Mouse (Mus musculus) thymus, postnatal 36 days (tissue): ENCODE measurements around the gene Ccdc12.

Experiments used
- DNase-seq, 2 experiments: peaks; one replicate each; pipeline ENCODE4 v3.0.0; 2022; ENCODE audit warnings: mixed read lengths in 2 of 2

Ccdc12 gene

DNA sequence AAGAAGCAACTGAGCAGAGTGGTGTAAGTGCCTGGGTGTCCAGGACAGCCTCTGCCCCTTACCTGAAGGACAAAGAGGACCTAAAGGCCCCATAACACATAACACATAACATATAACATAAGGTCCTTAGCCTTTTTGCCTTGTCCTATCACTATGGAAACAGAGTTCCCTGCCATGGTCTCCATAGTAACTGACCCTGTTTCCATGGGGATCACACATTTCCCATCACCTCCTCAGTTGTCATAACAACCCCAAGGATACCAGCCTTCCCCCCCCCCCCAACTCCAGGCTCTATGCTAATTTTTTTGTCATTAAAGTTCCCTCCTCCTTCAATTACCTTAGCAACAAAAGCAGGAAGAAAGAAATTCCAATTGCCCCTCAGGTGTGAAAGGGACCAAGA is 6.5 kb upstream of the Ccdc12 start:
- DNase-seq = no peak

DNA sequence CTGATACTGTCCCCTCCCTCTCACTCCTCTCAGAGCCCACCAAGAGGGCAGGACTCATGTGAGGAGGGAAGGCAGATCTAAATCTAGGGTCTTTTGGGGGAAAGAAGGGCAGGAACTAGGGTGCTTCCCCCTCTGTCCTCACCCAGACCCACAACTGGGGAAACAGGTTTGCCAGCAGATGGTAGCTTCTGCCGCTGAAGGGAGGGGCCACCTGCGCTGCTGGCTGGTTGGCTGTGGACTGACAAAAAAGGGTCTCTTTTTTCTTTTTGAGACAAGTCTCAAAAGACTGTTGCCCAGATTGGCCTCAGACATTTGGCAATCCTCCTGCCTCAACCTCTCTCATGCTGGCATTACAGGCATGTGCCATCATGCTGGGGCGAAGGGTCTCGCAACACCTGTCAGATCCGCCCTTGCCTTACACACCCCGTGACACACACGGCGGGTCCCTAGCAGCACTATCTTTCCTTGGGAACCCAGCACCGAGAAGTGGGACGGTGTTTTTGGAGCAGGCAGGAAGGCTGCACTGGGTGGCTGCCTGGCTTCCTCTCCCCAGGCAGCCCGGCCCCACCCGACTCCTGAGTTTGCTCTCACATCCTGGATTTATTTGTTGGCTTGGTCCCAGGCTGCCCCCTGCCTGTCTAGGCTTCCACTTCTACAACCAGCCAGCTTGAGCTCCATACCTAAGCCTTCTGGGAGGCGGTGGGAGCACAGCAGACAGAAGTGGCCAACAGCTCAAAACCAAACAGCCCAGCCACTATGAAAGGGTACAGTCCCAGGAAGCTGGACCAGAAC is 4.2 kb upstream of the Ccdc12 start:
- peak; percentile 66 to 78 for DNase-seq

DNA sequence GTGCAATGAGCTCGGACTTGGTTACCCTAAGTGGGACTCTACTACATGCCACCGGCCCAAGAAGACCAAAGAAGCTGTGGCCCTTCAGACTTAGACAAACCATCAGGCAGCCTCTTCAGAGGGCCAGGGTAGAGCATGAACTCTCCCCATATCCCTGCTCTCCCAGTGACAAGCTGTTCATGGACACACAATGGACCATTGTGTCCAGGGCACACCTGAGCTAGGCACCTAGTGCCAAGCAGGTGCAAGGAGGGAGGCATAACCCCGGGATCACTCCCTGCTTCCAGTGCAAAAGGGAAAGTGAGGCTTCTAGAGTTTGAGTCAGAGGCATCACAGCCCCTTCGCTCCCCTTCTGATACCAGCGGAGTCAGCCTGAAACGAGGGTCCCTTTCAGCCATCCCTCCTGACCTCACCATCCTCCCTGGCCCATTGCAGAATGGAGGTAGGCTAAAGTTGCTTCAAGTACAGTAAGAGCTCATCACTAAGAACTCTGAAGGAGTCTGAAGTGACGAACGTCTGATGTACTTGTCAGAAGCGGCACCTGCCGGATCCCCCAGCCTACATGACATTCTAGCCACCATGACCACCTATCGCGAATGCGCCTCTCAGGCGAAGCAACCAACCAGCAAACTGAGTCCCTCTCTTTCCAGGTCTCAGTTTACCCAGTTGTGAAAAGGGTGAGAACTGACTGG is 3.2 kb upstream of the Ccdc12 start:
- no peak for DNase-seq

DNA sequence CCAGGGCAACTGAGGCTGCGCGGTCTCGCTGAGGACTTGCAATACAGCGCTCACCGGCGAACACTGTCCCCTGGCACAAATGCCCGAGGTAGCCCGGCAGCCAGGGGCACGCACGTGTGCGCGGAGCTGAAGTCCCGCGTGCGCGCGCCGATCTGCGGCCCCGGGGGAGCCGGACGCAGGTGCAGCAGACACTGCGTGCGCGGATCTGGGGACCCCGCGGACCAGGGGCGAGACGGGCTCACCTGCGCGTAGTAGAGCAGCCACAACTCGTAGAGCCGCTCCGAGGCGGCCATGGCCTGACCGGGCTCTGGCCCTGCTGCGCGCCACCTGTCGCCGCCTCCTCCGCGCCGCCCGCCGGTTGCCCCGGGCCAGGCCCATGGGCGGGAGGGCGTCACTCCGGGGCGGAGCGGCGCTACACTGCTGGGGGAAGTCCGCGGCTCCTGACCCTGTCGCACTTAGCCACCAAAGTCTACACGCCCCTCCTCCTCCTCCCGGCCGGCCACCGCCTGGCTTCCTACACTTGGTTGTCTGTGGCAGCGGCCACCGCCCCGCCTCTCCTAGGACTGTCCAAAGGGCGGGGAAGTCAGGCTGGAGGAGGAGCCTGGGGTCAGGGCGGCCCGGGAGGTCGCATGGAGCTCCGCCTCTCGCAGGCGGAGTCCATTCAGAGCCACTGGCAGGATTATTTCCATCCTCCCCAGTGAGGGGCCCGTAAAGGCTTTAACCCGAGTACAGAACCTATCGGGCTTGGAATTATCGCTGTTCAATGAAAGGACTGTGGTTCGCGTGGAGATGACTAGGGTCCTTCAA is 2.4 kb upstream of the Ccdc12 start, which contains the start of gene Nbeal2:
TSS of gene Nbeal2 (minus strand) at position 507 of the 807 bp plus-strand sequence.
- peak; percentile 83 to 88 for DNase-seq

DNA sequence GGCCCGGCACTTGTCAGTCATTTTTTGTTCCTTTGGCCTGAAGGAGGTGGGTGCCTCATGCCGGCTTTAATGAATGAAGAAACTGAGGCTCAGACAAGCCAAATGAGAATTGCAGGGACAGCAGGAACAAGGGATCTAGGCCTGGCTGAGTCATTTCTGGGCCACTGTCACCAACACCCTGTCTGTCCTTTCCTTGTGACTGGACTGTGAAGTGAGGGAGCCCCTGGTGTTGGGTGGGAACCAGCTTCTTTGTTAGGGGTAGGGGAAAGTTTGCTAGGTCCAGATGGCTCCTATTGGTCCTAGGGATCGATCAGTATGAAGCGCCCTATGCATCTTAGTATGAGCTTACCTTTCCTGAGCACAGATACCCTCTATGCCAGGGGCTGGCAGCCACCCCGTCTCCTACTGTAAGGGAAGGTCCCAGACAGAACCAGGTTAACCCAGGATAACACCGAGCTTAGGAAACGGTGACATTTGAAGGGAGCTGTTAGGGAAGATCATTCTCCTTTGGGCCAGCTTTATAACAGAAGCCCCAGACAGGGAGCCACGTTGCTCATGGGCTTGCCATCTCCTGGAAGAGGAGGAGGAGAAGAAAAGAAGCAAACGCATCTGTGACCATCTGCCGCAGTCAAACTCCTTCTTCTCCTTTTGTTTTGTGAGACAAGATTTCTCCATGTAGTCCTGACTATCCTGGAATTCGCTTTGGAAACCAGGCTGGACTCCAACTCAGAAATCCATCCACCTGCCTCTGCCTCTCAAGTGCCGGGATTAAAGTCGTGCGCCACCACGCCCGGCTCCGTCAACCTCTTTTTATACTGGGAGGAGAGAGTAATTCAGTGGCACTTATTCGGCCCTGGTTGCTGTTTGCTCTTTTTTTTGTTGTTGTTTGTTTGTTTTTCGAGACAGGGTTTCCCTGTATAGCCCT is 1.3 kb upstream of the Ccdc12 start:
- no peak for DNase-seq

DNA sequence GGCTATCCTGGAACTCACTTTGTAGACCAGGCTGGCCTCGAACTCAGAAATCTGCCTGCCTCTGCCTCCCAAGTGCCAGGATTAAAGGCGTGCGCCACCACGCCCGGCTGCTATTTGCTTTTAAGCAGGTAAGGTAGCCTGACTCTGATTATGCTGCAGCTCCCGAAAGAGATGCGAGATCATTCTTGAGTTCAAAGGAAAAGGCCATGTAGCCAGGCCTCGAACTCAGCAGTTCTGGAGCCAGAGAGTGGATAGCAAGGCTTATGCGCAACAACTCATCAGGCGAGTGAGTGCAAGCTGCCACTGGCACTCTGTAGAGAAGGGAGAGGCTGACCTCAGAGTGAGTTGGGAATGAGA is 674 bp upstream of the Ccdc12 start:
- no peak for DNase-seq

DNA sequence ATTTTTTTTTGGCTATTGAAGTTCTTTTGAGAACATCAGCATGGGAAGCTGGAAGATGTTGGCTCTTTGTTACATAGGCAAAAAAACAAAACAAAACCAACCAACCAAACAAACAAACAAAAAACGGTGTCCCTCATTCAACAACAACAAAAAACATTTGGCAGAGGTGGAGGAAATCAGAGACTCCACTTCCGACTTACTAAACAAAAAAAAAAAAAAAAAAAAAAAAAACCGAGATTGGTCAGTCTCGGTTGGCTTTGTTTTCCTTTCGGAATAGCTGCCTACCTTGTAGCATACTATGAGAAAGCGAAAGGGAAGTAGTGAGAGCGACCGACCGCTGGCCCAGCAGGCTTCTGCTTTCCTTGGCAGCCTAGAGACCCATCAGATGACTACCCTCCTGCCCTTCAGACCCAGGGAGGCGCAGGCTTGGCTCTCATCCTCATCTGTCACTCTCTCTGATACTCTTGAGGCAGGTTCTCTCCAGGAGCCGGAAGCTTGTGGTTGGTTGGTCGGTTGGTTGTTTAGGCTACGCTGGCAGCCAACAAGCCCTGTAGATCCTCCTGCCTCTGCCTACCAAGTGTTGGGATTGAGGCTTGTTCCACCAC is 1.3 kb downstream of the Ccdc12 start:
- DNase-seq = no peak

DNA sequence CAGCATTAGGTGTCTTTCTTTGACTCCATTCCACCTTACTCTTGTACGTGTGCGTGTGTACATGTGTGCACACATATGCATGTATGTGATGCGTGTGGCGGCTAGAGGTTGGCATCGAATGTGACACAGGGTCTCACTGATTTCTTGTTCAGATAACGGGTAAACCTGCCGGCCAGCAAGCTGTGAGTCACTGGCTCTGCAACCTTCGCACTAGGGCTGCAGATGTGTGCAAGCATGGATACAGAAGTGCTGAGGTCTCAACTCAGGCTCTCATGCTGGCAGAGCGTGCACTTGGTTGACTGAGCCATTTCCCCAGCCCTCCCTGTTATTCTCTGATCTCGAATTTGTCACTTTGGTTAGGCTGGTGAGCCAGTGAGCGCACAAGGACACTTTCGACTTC is 3.2 kb downstream of the Ccdc12 start:
- DNase-seq = no peak

DNA sequence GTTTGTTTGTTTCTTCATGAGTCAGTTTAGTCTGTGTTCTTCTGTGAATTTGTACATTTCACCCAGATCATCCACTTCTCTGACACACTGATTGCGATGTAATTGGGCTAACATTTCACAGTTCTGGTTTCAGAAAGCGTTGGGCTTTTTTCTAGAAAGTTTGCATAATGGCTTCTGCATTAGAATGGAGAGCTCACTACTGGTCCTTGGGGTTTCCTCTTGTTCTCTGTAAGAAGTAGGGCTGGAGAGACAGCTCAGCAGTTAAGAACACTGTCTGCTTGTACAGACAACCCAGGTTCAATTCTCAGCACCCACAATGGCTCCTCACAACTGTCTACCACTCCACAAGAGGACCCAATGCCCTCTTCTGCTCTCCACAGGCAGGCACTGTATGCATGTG is 3.9 kb downstream of the Ccdc12 start:
- no peak for DNase-seq

DNA sequence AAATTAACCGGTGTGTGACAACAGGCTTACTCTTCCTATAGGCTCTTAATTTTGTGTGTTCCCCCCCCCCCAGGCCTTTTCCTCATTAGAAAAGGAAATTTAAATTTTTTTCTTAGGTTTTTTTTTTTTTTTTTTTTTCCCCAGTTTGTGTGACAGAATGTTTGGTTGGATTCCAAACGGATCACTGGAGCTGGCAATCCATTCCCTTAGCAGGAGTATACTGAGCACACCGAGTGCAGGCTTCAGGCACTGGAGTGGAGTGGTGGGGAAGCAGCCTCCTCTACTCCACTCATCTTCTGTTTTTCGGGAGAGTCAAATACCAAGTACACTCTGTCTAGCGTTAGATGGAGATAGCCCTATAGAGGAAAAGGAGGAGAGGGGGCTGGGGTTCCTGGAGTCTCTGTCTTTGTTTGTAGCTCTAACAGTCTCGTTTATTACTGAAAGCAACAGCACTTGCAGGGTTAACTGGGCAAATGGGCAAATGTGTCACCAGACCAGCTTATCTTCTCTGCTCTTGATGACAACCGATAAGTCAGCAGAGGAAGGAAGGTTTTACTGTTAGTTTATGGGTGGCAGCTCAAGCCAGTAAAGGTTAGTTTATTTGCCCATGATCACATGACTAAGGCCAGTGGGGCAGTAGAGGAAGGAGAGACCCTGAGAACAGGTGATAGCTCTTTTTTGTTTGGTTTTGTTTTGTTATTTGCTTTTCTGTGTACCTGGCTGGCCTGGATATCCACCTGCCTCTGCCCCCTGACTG is 4.7 kb downstream of the Ccdc12 start:
- no peak for DNase-seq

DNA sequence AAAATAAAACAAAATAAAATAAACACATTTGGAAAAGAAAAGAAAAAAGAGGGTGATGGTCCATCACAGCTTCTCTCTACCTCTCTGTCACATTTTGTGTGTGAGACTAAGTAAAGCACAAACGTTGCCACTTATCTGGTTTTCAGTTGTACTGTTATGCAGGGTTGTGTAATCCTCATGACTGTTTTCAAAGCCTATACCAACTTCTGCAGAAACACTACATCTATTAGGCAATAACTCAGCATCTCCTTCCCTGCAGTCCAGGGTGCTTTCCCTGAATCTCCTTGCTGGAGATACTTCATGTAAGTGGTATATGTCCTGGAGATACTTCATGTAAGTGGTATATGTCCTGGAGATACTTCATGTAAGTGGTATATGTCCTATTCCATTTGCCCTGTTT is 6.5 kb downstream of the Ccdc12 start:
- DNase-seq = no peak

DNA sequence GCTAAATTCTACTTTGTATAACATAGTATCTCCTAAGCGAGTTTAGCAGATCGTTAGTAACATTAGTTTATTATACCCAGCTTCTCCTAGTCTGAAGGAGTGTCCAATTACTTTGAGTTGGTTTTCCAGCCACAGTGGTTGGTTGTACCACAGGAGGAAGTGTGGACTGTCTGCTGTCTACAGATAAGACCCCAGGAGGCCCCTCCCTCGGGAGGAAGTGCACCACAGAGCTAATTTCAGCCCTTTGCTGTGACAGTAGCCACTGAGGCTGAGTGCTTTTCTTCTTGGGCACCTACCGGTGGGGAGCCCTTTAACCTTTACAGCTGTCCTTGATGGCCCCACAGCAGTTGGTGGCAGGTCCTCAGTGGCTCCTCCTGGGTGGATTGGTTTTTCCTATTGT is 9.6 kb downstream of the Ccdc12 start:
- DNase-seq = no peak

DNA sequence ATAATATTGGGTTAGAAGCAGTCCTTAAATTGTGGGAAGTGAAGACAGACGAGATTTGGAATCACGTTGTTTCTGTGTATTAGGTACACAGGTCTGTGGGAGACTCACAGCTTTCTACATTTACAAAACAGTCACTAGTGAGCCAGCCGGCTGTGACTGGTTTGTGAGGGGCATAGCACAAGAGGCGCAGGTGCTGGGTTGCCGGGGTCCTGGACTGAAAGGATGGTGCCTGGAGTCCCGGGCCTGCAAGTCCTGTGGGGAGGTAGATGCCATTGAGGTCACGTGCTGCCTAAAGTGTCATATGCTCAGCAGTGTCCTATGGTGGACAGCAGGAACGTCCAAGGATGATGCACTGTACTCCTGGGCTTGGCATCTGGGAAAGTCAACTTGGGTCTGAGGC is 10.1 kb downstream of the Ccdc12 start:
- DNase-seq = no peak

DNA sequence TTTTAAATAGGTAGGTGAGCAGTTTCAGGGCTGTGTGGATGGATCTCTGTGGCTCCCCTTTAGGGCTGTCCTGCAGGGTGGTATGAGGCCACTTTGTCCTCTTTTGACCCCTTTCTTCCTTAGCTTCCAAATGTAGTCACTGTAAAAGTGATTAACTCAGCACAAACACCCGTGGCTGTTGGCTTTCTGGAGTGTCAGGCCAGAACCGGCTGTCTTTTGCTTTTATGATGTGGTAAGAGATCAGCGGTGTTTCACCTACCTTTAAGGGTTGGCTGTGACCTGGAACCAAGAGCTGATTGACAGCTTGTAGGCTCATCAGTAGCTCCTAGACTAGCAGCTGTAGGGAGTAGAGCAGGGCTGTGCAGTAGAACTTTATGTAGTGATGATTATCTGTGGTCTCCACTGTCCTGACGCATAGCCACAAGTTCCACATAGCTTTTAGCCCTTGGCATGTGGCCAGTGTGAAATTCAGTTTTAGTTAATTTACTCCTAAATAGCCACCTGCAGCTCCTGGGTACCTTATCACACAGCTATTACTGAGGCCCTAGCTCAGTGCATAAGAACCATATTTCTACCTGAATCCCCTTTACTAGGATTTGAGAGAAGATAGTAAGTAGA is 11.0 kb downstream of the Ccdc12 start:
- DNase-seq = no peak

DNA sequence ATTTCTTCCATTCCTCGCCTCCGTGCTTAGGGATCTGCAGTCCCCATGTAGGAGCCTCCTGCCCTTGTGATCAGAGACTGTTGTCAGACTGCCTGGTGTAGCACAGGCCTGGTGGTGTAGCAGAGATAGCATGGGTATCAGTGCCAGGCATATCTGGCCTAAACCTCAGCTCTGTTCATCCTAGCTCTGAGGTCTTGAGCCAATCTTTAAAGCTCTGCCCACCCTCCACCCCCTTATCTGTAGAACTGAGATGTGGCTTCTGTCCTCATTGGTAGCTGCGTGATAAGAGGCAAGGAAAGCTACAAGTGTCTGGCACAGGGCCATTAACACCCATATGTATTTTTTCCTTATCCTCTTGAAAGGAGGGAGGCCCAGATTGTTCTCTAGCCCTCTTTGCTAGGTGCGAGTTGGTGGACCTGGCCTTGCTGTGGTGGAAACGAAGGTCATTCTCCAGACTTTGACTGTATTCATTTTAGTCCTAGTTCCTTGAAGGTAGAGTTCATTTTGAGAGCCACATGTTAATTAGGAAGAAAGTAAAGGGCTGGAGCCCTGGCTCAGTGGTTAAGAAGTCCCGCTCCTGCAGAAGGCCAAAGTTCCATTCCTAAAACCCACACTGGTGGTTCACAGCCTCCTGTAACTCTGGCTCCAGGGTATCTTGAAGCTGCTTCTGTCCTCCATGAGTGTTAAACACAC is 12.4 kb downstream of the Ccdc12 start:
- no peak for DNase-seq

DNA sequence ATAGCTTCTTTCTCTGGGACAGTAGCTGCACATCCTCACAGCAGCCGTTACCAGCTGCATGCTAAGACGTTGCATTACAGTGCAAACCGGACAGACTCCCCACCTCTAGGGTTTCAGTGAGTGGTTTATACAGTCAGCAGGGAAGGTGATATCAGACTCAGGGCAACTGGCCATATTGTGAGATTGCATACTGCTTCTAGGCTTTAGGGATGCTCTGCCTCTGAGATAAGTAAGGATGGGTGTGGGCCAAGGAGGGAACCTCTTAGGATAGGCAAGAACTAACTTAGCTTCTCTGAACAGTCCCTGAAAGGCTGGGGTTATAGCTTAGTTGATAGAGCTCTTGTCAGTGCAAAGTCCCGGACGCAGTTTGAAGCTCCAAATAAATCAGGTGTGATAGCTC is 13.5 kb downstream of the Ccdc12 start:
- no peak for DNase-seq

DNA sequence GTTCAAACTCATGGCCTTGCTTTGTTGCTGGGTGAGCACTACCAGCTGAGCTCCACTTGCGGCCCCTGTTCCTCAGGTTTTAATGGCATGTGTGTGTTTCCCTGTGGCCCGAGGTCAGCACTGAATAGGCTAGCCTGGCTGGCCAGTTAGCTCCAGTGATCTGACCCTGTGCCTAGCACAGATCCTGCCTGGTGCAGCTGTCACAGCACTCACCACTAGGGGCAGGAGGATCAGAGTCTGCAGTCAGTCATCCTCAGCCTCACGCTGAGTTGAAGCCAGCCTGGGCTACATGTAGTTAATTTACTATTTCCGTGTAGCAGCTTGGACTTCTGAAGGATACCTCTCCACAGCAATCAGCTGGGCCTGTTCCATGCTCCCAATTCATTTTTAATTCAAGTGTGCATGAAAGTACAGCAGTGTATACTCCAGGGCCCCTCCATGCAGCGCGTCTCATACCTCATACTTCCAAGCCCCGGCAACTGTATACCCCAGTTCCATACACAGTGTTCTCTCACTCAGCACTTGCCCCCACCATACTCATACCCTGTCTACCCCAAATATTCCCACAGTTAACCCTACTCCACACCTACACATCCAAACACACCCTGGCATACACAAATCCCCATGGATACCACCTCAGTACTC is 16.3 kb downstream of the Ccdc12 start:
- peak; percentile 38 to 40 for DNase-seq

DNA sequence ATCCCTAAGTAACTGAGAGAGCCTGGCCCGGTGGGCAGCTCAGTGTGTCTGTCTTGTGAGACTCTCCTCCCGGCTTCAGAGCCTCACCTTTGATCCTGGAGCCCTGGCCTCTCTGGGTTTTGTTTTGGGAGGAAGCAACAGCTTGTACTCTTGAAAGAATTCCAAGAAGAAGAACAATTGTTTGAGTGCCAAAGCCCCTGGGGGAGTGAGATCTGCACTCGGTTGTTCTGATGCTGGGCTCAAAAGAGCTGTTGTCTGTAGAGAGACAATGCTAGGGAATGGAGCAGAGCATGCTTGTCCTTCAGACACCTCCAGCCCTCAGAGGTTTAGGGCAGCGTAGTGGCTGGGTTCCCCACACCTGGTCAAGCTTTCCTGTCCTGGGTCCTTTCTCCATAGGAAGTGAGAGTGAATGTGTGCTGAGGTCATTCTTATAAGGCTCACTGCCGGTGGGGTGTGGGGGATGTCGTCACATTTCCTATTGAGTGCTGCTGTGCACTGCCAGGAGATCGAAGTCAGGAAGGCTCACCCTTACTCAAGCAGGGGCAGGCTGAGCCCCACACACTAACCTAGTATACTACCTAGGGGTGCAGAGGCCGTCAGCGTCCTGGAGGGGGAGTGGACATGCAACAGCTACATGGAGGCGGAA is 16.9 kb downstream of the Ccdc12 start:
- no peak for DNase-seq

DNA sequence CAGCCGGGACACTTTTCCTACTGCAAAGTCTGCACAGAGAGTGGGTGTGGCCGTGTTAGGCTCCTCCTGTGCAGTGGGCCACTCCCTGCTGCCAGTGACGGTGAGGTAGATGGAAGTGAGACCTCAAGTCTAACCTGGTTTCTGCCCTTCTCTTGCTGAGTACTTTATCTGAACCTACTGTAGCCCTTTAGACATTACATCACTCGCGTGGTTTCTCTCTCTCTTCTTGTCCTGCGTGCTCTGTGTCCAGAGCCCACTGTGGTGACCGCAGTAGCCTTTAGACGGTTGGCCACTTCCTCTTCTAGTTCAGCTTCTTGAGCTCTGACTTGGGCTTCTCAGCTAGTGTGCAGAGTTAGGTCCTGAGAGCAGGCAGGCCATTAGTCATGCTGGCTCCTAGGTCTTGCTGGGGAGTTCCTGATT is 20.2 kb downstream of the Ccdc12 start:
- no peak for DNase-seq
